Mouse (Mus musculus) liver, embryonic 14.5 days (tissue): ENCODE results near the gene Platr17.

Experiments used
- CTCF ChIP-seq: IDR thresholded peaks from 2 replicates; pipeline ENCODE4 v1.5.1; 2016; ENCODE audit warnings: antibody characterized with exemption, low read depth, control low read depth
- EP300 ChIP-seq: IDR thresholded peaks from 2 replicates; pipeline ENCODE4 v1.6.1; 2016; ENCODE audit warnings: antibody characterized with exemption, low read depth

GRCm38 (mm10) chr17:33932448-33932847 is 27.5 kb downstream of the Platr17 start:
- TF ChIP-seq CTCF (no peak), EP300 (no peak)
